Mouse (Mus musculus): ENCODE results near the gene Snx19. TPM values are rescaled to one million over a fixed set of nuclear protein-coding genes. Genes with fewer than 3 reads are reported as not detected.

Gene Snx19
- 25.0 and 29.3 TPM in 2 replicates for polyA plus RNA-seq (2012; rRNA removed)

- DNase-seq (ENCODE audit: extremely low spot score in 1 of 2, low spot score in 1 of 2) = peak; percentile 68 to 95
Measured at GRCm38 (mm10) chr9:30426882-30427632, at the start of gene Snx19. Gene Snx19, plus strand, starts transcription at chr9:30427108.

GRCm38 (mm10) chr9:30400771-30401170 is 26.1 kb upstream of the Snx19 start:
- DNase-seq (ENCODE audit: extremely low spot score in 1 of 2, low spot score in 1 of 2) = no peak

- peak in 1 of 2 experiments; percentile 71 for DNase-seq (ENCODE audit: extremely low spot score in 1 of 2, low spot score in 1 of 2)
Measured at GRCm38 (mm10) chr9:30422940-30423339, 4.0 kb upstream of the Snx19 start.

DNA sequence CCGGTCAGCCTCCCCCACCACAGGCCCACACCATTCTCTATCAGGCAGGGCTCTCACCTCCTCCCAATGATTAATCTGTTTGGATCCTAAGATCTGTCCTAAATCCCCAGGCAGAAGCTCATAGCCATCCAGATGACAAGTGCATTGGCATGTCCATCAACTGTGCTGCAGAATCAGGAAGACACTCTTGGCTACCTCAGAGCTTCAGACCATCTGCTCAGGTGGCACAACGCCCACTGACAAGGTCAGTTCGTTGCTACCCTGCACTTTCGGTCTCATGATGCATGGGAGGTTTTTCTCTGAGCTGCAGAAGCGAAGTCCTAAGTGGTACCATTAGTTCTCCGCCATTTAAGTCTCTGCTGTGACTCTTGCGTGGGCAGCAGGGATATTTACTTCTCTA is 1.7 kb upstream of the Snx19 start:
- DNase-seq (ENCODE audit: extremely low spot score in 1 of 2, low spot score in 1 of 2) = no peak

DNA sequence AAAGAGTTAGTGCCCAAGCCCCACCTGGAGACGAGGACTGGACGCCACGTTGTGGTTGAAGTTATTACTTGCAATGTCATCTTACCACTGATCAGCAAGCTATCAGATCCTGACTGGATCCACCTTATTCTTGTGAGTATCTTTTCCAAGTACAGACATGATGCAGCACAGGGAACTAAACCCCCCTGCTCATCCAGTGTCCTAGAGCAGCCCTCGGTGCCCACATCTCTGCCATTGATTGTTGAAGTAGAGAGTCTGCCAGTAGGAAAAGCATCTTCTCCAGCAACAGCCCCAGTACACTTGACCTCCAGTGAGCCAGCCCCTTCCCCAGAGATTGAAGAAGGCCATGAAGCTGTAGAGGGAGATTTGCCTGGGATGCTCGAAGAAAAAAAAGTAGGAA is 1.3 kb downstream of the Snx19 start:
- no peak for DNase-seq (ENCODE audit: extremely low spot score in 1 of 2, low spot score in 1 of 2)

- no peak for DNase-seq (ENCODE audit: extremely low spot score in 1 of 2, low spot score in 1 of 2)
Measured at GRCm38 (mm10) chr9:30430447-30430846, 3.5 kb downstream of the Snx19 start.

GRCm38 (mm10) chr9:30431909-30432308 is 5.0 kb downstream of the Snx19 start:
- DNase-seq (ENCODE audit: extremely low spot score in 1 of 2, low spot score in 1 of 2) = no peak

GRCm38 (mm10) chr9:30433914-30434313 is 7.0 kb downstream of the Snx19 start:
- no peak for DNase-seq (ENCODE audit: extremely low spot score in 1 of 2, low spot score in 1 of 2)

- DNase-seq (ENCODE audit: extremely low spot score in 1 of 2, low spot score in 1 of 2) = peak in 1 of 2 experiments; percentile 39
Measured at GRCm38 (mm10) chr9:30435902-30436585, 9.1 kb downstream of the Snx19 start.

GRCm38 (mm10) chr9:30438505-30438904 is 11.6 kb downstream of the Snx19 start:
- peak in 1 of 2 experiments; percentile 64 for DNase-seq (ENCODE audit: extremely low spot score in 1 of 2, low spot score in 1 of 2)

- DNase-seq (ENCODE audit: extremely low spot score in 1 of 2, low spot score in 1 of 2) = no peak
Measured at GRCm38 (mm10) chr9:30441761-30442160, 14.9 kb downstream of the Snx19 start.

DNA sequence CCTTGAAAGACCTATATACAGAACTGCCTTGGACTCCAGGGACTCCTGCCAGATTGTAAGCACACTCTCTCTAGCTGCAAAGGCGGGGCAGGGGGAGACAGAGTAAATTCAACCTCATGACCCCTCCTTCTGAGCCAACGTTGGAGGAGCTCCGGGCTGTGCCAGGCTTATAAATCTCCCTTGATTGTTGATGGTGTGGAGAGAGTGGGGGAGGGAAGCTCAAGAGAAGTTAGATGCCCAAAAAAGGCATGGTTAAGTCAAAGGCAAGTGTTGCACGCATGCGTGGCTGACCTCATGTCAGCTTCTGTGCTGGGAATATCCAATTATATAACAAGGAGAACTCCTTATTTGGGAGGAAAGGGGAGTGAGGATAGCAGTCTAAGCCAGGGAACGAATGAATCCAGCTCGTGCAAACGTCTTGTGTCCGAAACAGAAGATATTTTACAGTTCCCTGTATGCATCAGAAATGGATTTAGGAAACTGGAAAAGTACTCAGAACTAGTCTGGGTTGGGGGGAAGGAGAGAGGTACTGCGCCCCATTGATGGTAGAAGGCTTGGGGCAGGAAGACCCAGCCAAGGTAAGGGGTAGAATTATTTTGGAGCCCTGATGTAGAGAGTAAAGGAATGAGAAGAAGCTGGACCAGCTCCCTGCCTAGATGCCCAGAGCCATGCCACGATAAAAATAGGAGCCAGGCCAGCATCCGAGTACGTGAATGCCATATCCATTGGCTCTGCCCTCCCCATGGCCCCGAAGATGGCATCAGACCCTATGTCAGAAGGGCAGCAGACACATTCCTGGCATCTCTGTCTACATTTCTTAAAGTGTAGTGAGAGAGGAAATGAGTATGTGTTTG is 18.6 kb downstream of the Snx19 start:
- no peak for DNase-seq (ENCODE audit: extremely low spot score in 1 of 2, low spot score in 1 of 2)

DNA sequence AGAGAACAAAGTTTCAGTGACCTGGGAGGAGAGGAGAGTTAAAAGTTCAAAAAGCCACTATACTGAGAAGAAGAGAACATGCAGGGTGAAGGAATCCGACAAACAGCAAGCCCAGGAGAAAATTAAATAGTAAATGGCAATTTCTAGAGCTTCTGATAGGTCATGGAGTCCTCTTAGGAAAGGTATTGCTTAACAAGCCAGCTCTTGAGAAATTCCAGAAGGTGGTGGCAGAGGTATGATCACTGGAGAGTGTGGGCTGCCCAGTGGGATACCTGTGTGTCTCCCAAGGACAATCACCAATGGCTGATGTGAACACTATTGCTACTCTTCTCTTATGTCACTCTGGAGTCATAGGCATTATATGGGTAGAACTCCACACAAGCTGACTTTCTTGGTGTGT is 19.2 kb downstream of the Snx19 start:
- no peak for DNase-seq (ENCODE audit: extremely low spot score in 1 of 2, low spot score in 1 of 2)

DNA sequence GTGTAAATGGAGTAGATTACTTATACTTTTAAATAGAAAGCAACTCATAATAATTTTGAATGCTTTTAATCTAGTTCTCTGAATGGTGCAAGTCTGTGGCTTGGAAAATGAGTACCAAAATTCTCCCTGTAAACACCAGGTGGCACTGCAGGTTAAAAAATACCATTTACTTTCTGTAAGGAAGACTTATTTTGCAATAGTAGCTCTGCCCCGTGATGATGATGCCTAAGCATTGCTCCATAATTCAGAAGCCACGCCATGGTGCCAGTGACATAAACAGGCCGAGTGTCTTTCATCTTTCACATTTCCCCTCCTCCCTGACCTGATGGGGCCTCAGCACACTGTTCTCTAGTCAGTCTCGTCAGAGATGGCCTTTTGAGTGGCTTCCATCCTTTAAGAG is 21.6 kb downstream of the Snx19 start:
- peak; percentile 36 to 77 for DNase-seq (ENCODE audit: extremely low spot score in 1 of 2, low spot score in 1 of 2)

GRCm38 (mm10) chr9:30449862-30450261 is 23.0 kb downstream of the Snx19 start:
- DNase-seq (ENCODE audit: extremely low spot score in 1 of 2, low spot score in 1 of 2) = no peak

- no peak for DNase-seq (ENCODE audit: extremely low spot score in 1 of 2, low spot score in 1 of 2)
Measured at GRCm38 (mm10) chr9:30450834-30451233, 23.9 kb downstream of the Snx19 start.

- no peak for DNase-seq (ENCODE audit: extremely low spot score in 1 of 2, low spot score in 1 of 2)
Measured at GRCm38 (mm10) chr9:30454527-30454926, 27.6 kb downstream of the Snx19 start.

- no peak for DNase-seq (ENCODE audit: extremely low spot score in 1 of 2, low spot score in 1 of 2)
Measured at GRCm38 (mm10) chr9:30456250-30456649, 29.3 kb downstream of the Snx19 start.

- DNase-seq (ENCODE audit: extremely low spot score in 1 of 2, low spot score in 1 of 2) = no peak
Measured at GRCm38 (mm10) chr9:30460501-30460900, 33.6 kb downstream of the Snx19 start.

DNA sequence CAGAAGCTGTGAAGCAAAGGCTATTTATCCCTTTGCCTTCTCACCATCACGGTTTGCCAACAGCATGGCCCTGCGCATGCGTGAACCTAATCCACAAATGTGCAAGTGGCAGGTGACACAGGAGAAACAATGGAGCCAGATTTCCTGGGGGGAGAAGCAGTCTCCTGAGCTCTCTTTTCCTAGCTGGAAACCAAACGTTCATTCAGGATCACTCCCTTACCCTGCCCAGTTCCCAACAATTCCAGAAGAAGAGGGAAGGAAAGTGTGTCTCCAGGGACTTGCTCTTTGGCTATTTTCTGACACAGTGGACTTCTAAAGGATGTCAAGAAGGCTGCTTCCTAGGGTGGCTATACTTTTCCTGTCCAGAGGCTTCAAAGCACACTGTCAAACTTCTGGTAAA is 37.8 kb downstream of the Snx19 start:
- DNase-seq (ENCODE audit: extremely low spot score in 1 of 2, low spot score in 1 of 2) = no peak

- DNase-seq (ENCODE audit: extremely low spot score in 1 of 2, low spot score in 1 of 2) = no peak
Measured at GRCm38 (mm10) chr9:30480043-30480442, 53.1 kb downstream of the Snx19 start.
